ENCODE assay signal across 14 mouse cellular contexts in the genomic region with DNA sequence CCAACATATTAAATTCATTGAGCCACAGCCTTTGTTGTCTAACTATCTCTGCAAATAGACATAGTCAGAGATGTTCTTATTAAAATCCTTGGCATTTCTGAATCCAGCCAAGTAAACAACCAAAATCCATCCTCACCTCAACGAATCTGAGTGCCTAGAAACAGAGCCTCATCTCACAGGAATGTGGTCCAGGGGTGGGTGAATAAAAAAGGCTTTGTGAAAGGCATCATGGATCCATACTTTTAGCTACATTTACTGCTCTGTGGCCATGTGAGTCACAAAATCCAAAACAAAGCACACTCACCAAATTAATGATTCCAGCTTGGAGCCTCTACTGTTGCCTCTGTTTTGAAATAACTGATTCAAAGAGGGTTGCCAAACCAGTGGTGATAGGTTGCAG.
"Had no signal": no experiment of that assay in that cellular context is flagged by ENCODE, and none has a peak within 500 bp of the region (broad histone marks: within the 10 kb centered on the region; RNA-seq: fewer than 3 reads in every experiment).

No protein-coding gene starts in this region.

- H3K9me3 ChIP-seq: midbrain, embryonic 10.5 days; midbrain, embryonic 13.5 days; midbrain, embryonic 15.5 days; stomach, embryonic 15.5 days had no signal

- ATAC-seq: midbrain, embryonic 13.5 days; midbrain, embryonic 15.5 days had no signal

- H3K36me3 ChIP-seq: midbrain, embryonic 10.5 days; midbrain, embryonic 13.5 days; midbrain, embryonic 15.5 days; neural tube, embryonic 12.5 days; stomach, embryonic 15.5 days had no signal

- DNase-seq: lung, adult 18-20 months; lung, embryonic 14.5 days; lung, postnatal 10 days; lung, postnatal 4 days; right cerebral cortex, postnatal 14 days; thymus, adult 2 months; thymus, postnatal 25 days; thymus, postnatal 4 days had no signal

- H3K4me1 ChIP-seq: midbrain, embryonic 15.5 days; neural tube, embryonic 12.5 days; stomach, embryonic 15.5 days had no signal

- H3K4me3 ChIP-seq: midbrain, embryonic 10.5 days; midbrain, embryonic 13.5 days; midbrain, embryonic 15.5 days; neural tube, embryonic 12.5 days; stomach, embryonic 15.5 days had no signal

- H3K9ac ChIP-seq: lung, embryonic 14.5 days; midbrain, embryonic 13.5 days; midbrain, embryonic 15.5 days; neural tube, embryonic 12.5 days; stomach, embryonic 15.5 days had no signal

- H3K27ac ChIP-seq: midbrain, embryonic 10.5 days; midbrain, embryonic 13.5 days; midbrain, embryonic 15.5 days; neural tube, embryonic 12.5 days; stomach, embryonic 15.5 days; stomach, postnatal 0 days had no signal

- H3K4me2 ChIP-seq: lung, embryonic 14.5 days; midbrain, embryonic 13.5 days; midbrain, embryonic 15.5 days; neural tube, embryonic 12.5 days; stomach, embryonic 15.5 days had no signal

- H3K27me3 ChIP-seq: stomach, embryonic 15.5 days had no signal
